Mouse (Mus musculus) G1E (cell line): ENCODE results near the gene BC035947. TPM values are rescaled to one million over a fixed set of nuclear protein-coding genes. Genes with fewer than 3 reads are reported as not detected.
"Not testable (repeated sequence)": the region's sequence is repeated elsewhere in the genome, so short reads cannot be mapped to it uniquely, and the experiment has no call there.

Source experiments
- ATAC-seq: 2 replicates; pipeline ENCODE4 v1.8.0; 2016; ENCODE audit warnings: mild to moderate bottlenecking; ENCODE audit not compliant: insufficient number of reproducible peaks, poor library complexity, low FRiP score, severe bottlenecking; ENCODE audit errors: extremely low read depth
- DNase-seq: peaks from one replicate; pipeline ENCODE4 v3.0.0; 2012; ENCODE audit warnings: low spot score
- H3K27me3 ChIP-seq: 2 replicates; pipeline ENCODE4 v1.6.1; 2012; ENCODE audit warnings: mild to moderate bottlenecking, low read length, inconsistent platforms; ENCODE audit not compliant: insufficient read depth
- H3K36me3 ChIP-seq: replicated peaks from 2 replicates; pipeline ENCODE3; 2012; ENCODE audit warnings: mild to moderate bottlenecking, inconsistent platforms
- H3K4me1 ChIP-seq: 2 replicates; pipeline ENCODE4 v1.6.1; 2012; ENCODE audit warnings: low read depth, low read length, inconsistent platforms, mixed read lengths; ENCODE audit not compliant: insufficient read depth
- H3K4me3 ChIP-seq: 2 replicates; pipeline ENCODE4 v1.5.1; 2012; ENCODE audit warnings: low read depth, mild to moderate bottlenecking, inconsistent platforms, low read length, moderate library complexity, mixed read lengths
- H3K9me3 ChIP-seq: replicated peaks from 2 replicates; pipeline ENCODE4 v1.6.1; 2012; ENCODE audit warnings: inconsistent platforms
- CTCF ChIP-seq: IDR thresholded peaks from 2 replicates; pipeline ENCODE4 v1.5.1; 2012; ENCODE audit warnings: low read depth, low read length, inconsistent platforms, mixed read lengths
- GATA1 ChIP-seq: IDR thresholded peaks from 2 replicates; pipeline ENCODE4 v1.6.1; 2012; ENCODE audit warnings: borderline replicate concordance, low read length, inconsistent platforms, mixed read lengths
- GATA2 ChIP-seq: IDR thresholded peaks from 2 replicates; pipeline ENCODE4 v1.6.1; 2012; ENCODE audit warnings: low read depth, low read length, inconsistent platforms, borderline replicate concordance
- POLR2AphosphoS5 ChIP-seq: IDR thresholded peaks from 2 replicates; pipeline ENCODE4 v1.6.1; 2012; ENCODE audit warnings: low read depth, low read length, inconsistent platforms; ENCODE audit not compliant: insufficient replicate concordance
- TAL1 ChIP-seq: conservative IDR thresholded peaks from 2 replicates; pipeline ENCODE4 v1.6.1; 2012; ENCODE audit warnings: low read depth, low read length, inconsistent platforms, mixed read lengths
- polyA plus RNA-seq: library from polyadenylated mRNA; stranded (reverse); fragments of >175 nt; gene quantifications from 2 replicates; pipeline ENCODE4 v1.2.3, GENCODE M21; 2012
- total RNA-seq, 2 experiments: library from RNA; stranded (forward) in 1 of 2; stranded (reverse) in 1 of 2; fragments of 200-1000 nt in 1 of 2; fragments of >200 nt in 1 of 2; fragmentation: Nextera tagmentation in 1 of 2; gene quantifications; 2 replicates each; pipeline ENCODE4 v1.2.3; 2014 to 2017

Gene BC035947
- total RNA-seq (2014; fragmentation: Nextera tagmentation): not detected in 2 replicates
- total RNA-seq (2017): 0.05 and 0.06 TPM in 2 replicates
- polyA plus RNA-seq: not detected in 2 replicates

GRCm38 (mm10) chr1:78511621-78512160 lies at the start of gene BC035947:
Gene BC035947, minus strand, starts transcription at chr1:78512158.
- ATAC-seq (no peak), DNase-seq (no peak)
- no peaks in the 10 kb centered on the region for H3K9me3 ChIP-seq
- peaks cover 13% of the 10 kb centered on the region for H3K27me3 ChIP-seq
- H3K4me1 ChIP-seq: no peaks in the 10 kb centered on the region
- TF ChIP-seq TAL1 (no peak), POLR2AphosphoS5 (no peak; the same call in 1 of the 2 replicates), GATA1 (no peak), CTCF (no peak), GATA2 (no peak)
- H3K36me3 ChIP-seq: no peaks in the 10 kb centered on the region
- no peak within 1 kb of the TSS for H3K4me3 ChIP-seq

- H3K9me3 ChIP-seq: no peaks in the 10 kb centered on the region
- no peak for TF ChIP-seq GATA2
- TF ChIP-seq POLR2AphosphoS5: no peak
- no peak for TF ChIP-seq GATA1
- no peak for TF ChIP-seq CTCF
- no peak for TF ChIP-seq TAL1
- DNase-seq (no peak), ATAC-seq (no peak)
- no peaks in the 10 kb centered on the region for H3K4me1 ChIP-seq
- no peaks in the 10 kb centered on the region for H3K36me3 ChIP-seq
- no peak overlapping the region for H3K4me3 ChIP-seq
- H3K27me3 ChIP-seq: no peaks in the 10 kb centered on the region
Observed at GRCm38 (mm10) chr1:78554012-78554666, 42.2 kb upstream of the BC035947 start.

GRCm38 (mm10) chr1:78548961-78549360 lies 37.0 kb upstream of the BC035947 start:
- no peak for ATAC-seq
- Histone ChIP-seq H3K4me3 (no peak overlapping the region), H3K27me3 (no peaks in the 10 kb centered on the region)

GRCm38 (mm10) chr1:78546258-78546657 lies 34.3 kb upstream of the BC035947 start:
- H3K4me3 ChIP-seq: no peak overlapping the region
- H3K4me1 ChIP-seq: no peaks in the 10 kb centered on the region
- DNase-seq (no peak), ATAC-seq (no peak)
- H3K9me3 ChIP-seq: no peaks in the 10 kb centered on the region
- no peak for TF ChIP-seq GATA2
- no peak for TF ChIP-seq GATA1
- TF ChIP-seq TAL1: no peak
- no peak for TF ChIP-seq CTCF
- no peak for TF ChIP-seq POLR2AphosphoS5
- no peaks in the 10 kb centered on the region for H3K36me3 ChIP-seq
- no peaks in the 10 kb centered on the region for H3K27me3 ChIP-seq

More at GRCm38 (mm10) chr1:78548961-78549360, 37.0 kb upstream of the BC035947 start:
- Histone ChIP-seq H3K9me3 (no peaks in the 10 kb centered on the region), H3K4me1 (no peaks in the 10 kb centered on the region), H3K36me3 (no peaks in the 10 kb centered on the region)
- TF ChIP-seq CTCF (no peak), TAL1 (no peak), GATA2 (no peak), GATA1 (no peak), POLR2AphosphoS5 (no peak)
- DNase-seq: no peak

- H3K4me1 ChIP-seq, H3K9me3 ChIP-seq: not testable (repeated sequence)
Observed at GRCm38 (mm10) chr1:78543631-78544030, 31.7 kb upstream of the BC035947 start.

GRCm38 (mm10) chr1:78539166-78539565 lies 27.2 kb upstream of the BC035947 start:
- H3K27me3 ChIP-seq: peaks cover 7% of the 10 kb centered on the region; the same call in 1 of the 2 replicates
- no peaks in the 10 kb centered on the region for H3K9me3 ChIP-seq
- TF ChIP-seq TAL1: no peak
- no peak for TF ChIP-seq CTCF
- no peak for TF ChIP-seq POLR2AphosphoS5
- DNase-seq: no peak
- no peaks in the 10 kb centered on the region for H3K4me1 ChIP-seq
- H3K4me3 ChIP-seq: no peak overlapping the region
- no peaks in the 10 kb centered on the region for H3K36me3 ChIP-seq
- no peak for ATAC-seq

More at GRCm38 (mm10) chr1:78543631-78544030, 31.7 kb upstream of the BC035947 start:
- not testable (repeated sequence) for H3K36me3 ChIP-seq, H3K4me3 ChIP-seq, H3K27me3 ChIP-seq, DNase-seq, ATAC-seq

DNA sequence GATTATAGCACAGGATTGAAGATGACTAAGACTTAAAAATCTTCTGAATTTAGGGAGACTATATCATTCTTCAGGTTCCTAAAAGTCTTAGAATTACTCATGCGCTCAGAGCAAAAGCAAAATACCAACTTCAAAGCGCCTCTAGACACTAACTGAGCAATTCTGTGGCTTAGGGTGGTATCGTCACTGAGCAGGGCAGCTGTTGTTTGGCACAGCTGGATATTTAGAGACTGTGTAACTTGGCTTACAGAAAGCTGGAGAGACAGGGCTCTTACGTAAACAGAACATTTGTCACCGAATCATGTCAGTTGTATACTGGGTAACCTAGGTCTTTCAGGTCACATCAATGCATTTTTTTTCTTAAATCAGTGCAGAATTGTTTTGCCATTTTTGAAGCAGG lies 26.4 kb upstream of the BC035947 start:
- H3K27me3 ChIP-seq: peaks cover 7% of the 10 kb centered on the region; the same call in 1 of the 2 replicates
- DNase-seq: no peak

More for the DNA sequence above, 26.4 kb upstream of the BC035947 start:
- Histone ChIP-seq H3K36me3 (no peaks in the 10 kb centered on the region), H3K4me1 (no peaks in the 10 kb centered on the region), H3K9me3 (no peaks in the 10 kb centered on the region), H3K4me3 (no peak overlapping the region)
- no peak for ATAC-seq
- TF ChIP-seq GATA1: no peak
- TF ChIP-seq TAL1: no peak
- TF ChIP-seq GATA2: no peak
- TF ChIP-seq CTCF: no peak
- no peak for TF ChIP-seq POLR2AphosphoS5
